Mouse (Mus musculus) midbrain, embryonic 16.5 days (tissue): ENCODE measurements around the gene Eif2ak4. TPM values are rescaled to one million over a fixed set of nuclear protein-coding genes. Genes with fewer than 3 reads are reported as not detected.

Source experiments
- ATAC-seq: fragments of 200-750 bp; cut with Nextera tagmentation; 2 replicates; pipeline ENCODE4 v1.8.0; 2017; ENCODE audit warnings: moderate TSS enrichment
- H3K27ac ChIP-seq: fragments of 300-500 bp; sonication (generic); 2 replicates; pipeline ENCODE4 v1.5.1; 2014; ENCODE audit warnings: mild to moderate bottlenecking, low read length, mixed read lengths
- H3K27me3 ChIP-seq: fragments of 300-500 bp; sonication (generic); 2 replicates; pipeline ENCODE4 v1.6.1; 2014; ENCODE audit warnings: low read depth, low read length, mixed read lengths; ENCODE audit not compliant: control insufficient read depth, insufficient read depth
- H3K36me3 ChIP-seq: fragments of 300-500 bp; sonication (generic); 2 replicates; pipeline ENCODE4 v1.6.1; 2014; ENCODE audit warnings: mild to moderate bottlenecking, low read length, moderate library complexity, mixed read lengths; ENCODE audit not compliant: control insufficient read depth, insufficient read depth
- H3K4me1 ChIP-seq: fragments of 300-500 bp; sonication (generic); 2 replicates; pipeline ENCODE4 v1.6.1; 2014; ENCODE audit warnings: mild to moderate bottlenecking, low read length, mixed read lengths; ENCODE audit not compliant: control insufficient read depth, insufficient read depth
- H3K4me2 ChIP-seq: fragments of 300-500 bp; sonication (generic); 2 replicates; pipeline ENCODE4 v1.6.1; 2014; ENCODE audit warnings: mild to moderate bottlenecking, low read length, mixed read lengths
- H3K4me3 ChIP-seq: fragments of 300-500 bp; sonication (generic); 2 replicates; pipeline ENCODE4 v1.5.1; 2014; ENCODE audit warnings: low read depth, mild to moderate bottlenecking, low read length, moderate library complexity, mixed read lengths
- H3K9ac ChIP-seq: fragments of 300-500 bp; sonication (generic); 2 replicates; pipeline ENCODE4 v1.6.1; 2014; ENCODE audit warnings: low read depth, low read length, mixed read lengths
- H3K9me3 ChIP-seq: fragments of 300-500 bp; sonication (generic); replicated peaks from 2 replicates; pipeline ENCODE4 v1.6.1; 2014; ENCODE audit warnings: mild to moderate bottlenecking, low read length, mixed read lengths; ENCODE audit not compliant: control insufficient read depth, poor library complexity, severe bottlenecking
- WGBS: fragments of 180-500 bp; shearing (Covaris S2); extraction: QIAGEN DNeasy Blood & Tissue Kit; methylation state at CpG from one replicate; pipeline ENCODE4 v1.1.7; 2014; 5-methylcytosine and 5-hydroxymethylcytosine counted together
- polyA plus RNA-seq: library from polyadenylated mRNA; unstranded; fragments of >200 nt; fragmentation: Nextera tagmentation; extraction: Ambion mirVana; gene quantifications from 2 replicates; pipeline ENCODE4 v1.2.1, GENCODE M21; 2015

Eif2ak4 gene
- polyA plus RNA-seq, 1 experiment from 2014 or later, result 9.3 TPM

- Histone ChIP-seq H3K27ac (no peak overlapping the region; the same call in 1 of the 2 replicates), H3K9me3 (no peaks in the 10 kb centered on the region), H3K4me1 (0 out of 2 replicates have a peak, but pooled peaks cover 3% of the 10 kb centered on the region), H3K27me3 (no peaks in the 10 kb centered on the region), H3K9ac (no peak overlapping the region), H3K4me3 (no peak overlapping the region), H3K36me3 (0 out of 2 replicates have a peak, but pooled peaks cover 4% of the 10 kb centered on the region), H3K4me2 (no peak overlapping the region)
- peak; percentile 85 for ATAC-seq
- 38% methylated on average over 13 of the region's 13 CpGs for WGBS
These were observed 57.6 kb downstream of the Eif2ak4 start for GRCm38 (mm10) chr2:118445696-118446674.

- no peaks in the 10 kb centered on the region for H3K9me3 ChIP-seq
- ATAC-seq, result no peak
- H3K4me2 ChIP-seq, result no peak overlapping the region
- peaks cover 10% of the 10 kb centered on the region; the same call in 1 of the 2 replicates for H3K36me3 ChIP-seq
- 71% methylated on average over 12 of the region's 12 CpGs for WGBS
- no peak overlapping the region for H3K27ac ChIP-seq
- no peak overlapping the region for H3K4me3 ChIP-seq
- H3K27me3 ChIP-seq, result no peaks in the 10 kb centered on the region
- no peak overlapping the region for H3K9ac ChIP-seq
- 0 out of 2 replicates have a peak, but pooled peaks cover 3% of the 10 kb centered on the region for H3K4me1 ChIP-seq
These were observed 59.8 kb downstream of the Eif2ak4 start for GRCm38 (mm10) chr2:118448181-118448580.

DNA sequence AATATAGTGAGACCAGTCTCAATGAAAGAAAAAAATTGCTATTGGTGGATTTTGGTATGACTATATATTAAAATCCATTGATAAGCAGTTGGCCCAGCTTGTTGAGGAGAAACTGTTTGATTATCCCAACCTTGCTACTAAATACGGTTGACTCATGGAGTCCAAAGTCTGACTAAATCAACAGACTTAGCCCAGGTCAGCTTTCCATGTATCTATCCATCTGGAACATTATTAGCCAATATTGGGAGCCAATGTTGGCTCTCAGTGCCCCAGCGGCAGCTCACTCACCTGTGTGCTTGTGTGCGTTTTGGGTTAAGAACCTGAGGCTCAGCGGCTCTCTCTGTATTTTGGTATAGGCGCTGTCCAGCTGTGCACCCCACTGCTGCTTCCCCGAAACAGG, 62.6 kb downstream of the Eif2ak4 start:
- H3K9me3 ChIP-seq, result no peaks in the 10 kb centered on the region
- 0 out of 2 replicates have a peak, but pooled peaks cover 2% of the 10 kb centered on the region for H3K4me1 ChIP-seq
- H3K9ac ChIP-seq, result no peak overlapping the region
- H3K27me3 ChIP-seq, result no peaks in the 10 kb centered on the region
- no peak for ATAC-seq
- H3K27ac ChIP-seq, result no peak overlapping the region
- H3K4me2 ChIP-seq, result no peak overlapping the region
- no peak overlapping the region for H3K4me3 ChIP-seq
- H3K36me3 ChIP-seq, result peaks cover 15% of the 10 kb centered on the region; the same call in 1 of the 2 replicates
- WGBS, result 92% methylated on average over 6 of the region's 6 CpGs

DNA sequence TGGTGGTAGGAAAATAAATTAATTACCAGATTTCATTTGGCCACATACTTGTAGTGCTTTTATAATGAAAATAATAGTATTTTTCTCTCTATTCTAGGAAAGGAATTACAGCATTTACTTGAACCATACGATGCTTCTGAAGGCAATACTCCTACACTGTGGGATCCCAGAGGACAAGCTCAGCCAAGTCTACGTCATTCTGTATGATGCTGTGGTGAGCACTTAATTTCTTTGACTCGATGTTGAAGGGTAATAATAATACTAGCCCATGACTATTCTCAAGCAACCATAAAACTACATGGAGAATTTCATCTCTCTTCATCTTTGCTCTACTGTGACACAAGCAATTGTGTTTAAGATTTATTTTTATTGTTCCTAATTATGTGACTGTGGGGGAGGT, 68.6 kb downstream of the Eif2ak4 start:
- ATAC-seq, result no peak
- Histone ChIP-seq H3K27ac (no peak overlapping the region), H3K4me3 (no peak overlapping the region), H3K9me3 (no peaks in the 10 kb centered on the region), H3K9ac (no peak overlapping the region), H3K36me3 (peaks cover 9% of the 10 kb centered on the region), H3K4me1 (peaks cover 5% of the 10 kb centered on the region; the same call in 1 of the 2 replicates), H3K27me3 (no peaks in the 10 kb centered on the region), H3K4me2 (no peak overlapping the region)
- WGBS, result 75% methylated on average over 3 of the region's 3 CpGs

DNA sequence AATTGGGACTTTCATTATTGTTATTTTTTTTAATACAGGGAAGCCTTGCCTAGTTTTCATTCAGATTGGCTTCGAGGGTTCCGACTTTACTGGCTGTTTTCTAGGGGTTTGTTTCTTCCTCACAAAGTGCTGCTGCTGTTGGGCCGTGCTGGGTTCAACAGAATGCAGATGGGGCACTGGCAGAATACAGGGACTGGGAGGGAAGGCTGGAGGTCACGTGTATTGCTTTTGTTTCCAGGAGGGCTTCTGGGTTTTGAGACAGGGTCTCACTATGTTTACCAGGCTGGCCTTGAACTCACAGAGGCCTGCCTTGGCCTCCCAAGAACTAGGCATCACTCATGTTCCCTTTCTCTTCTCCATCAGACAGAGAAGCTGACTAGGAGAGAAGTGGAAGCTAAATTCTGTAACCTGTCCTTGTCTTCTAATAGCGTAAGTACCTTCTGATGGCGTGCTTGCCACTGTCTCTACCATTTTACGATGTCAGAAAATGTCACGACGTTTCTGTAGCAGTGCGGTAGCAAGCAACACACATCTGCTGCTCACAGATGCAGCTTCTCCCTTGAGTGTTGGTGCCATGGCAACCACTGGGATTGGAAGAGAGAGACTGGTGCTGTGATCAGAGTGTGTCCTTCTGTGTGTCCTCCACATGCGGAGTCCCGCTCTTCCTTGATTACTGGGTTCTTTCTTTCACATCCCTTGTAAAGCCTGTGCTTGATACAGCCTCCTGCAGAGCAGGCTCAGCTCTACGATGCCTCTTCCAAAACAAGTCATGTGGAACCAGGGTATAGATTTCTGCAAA, 69.2 kb downstream of the Eif2ak4 start:
- peak overlapping the region; percentile 51 for H3K27ac ChIP-seq
- peaks cover 13% of the 10 kb centered on the region for H3K36me3 ChIP-seq
- no peak overlapping the region for H3K4me3 ChIP-seq
- H3K4me2 ChIP-seq, result 0 out of 2 replicates have a peak overlapping the region, but pooled peaks have one; percentile 12
- peak; percentile 92 for ATAC-seq
- H3K9ac ChIP-seq, result 0 out of 2 replicates have a peak overlapping the region, but pooled peaks have one; percentile 10
- 51% methylated on average over 13 of the region's 13 CpGs for WGBS
- no peaks in the 10 kb centered on the region for H3K27me3 ChIP-seq
- H3K4me1 ChIP-seq, result peaks cover 5% of the 10 kb centered on the region; the same call in 1 of the 2 replicates
- no peaks in the 10 kb centered on the region for H3K9me3 ChIP-seq

DNA sequence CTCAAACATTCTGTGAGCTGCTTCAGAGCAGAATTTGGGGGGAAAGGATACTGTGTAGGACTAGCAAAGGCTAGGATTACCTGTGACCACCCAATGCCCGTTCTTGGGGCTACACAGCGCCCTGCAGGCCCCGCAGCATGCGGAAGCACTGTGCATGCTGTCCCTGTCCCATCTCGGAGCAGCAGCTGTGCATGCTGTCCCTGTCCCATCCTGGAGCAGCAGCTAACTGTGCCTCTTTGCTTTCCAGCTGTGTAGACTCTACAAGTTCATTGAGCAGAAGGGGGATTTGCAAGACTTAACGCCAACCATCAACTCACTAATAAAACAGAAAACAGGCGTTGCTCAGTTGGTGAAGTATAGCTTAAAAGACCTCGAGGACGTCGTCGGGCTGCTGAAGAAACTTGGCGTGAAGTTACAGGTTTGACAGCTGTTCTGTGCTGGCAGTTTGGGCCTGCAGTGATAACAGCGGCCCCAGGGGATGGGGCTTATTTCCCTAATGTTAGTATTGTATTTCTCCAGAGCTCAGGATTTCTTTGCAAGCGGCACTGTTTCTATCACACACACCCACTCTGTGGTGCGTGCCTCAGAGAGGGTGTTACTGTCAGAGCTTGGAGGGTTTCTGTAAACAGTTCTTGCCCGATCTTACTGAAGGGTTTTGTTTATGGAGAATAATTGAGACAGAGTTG, 73.2 kb downstream of the Eif2ak4 start:
- 73% methylated on average over 16 of the region's 16 CpGs for WGBS
- ATAC-seq, result no peak
- no peaks in the 10 kb centered on the region for H3K9me3 ChIP-seq
- H3K4me1 ChIP-seq, result peaks cover 5% of the 10 kb centered on the region; the same call in 1 of the 2 replicates
- H3K9ac ChIP-seq, result no peak overlapping the region
- H3K4me2 ChIP-seq, result no peak overlapping the region
- H3K27me3 ChIP-seq, result no peaks in the 10 kb centered on the region
- peaks cover 17% of the 10 kb centered on the region for H3K36me3 ChIP-seq
- H3K27ac ChIP-seq, result no peak overlapping the region
- no peak overlapping the region for H3K4me3 ChIP-seq

DNA sequence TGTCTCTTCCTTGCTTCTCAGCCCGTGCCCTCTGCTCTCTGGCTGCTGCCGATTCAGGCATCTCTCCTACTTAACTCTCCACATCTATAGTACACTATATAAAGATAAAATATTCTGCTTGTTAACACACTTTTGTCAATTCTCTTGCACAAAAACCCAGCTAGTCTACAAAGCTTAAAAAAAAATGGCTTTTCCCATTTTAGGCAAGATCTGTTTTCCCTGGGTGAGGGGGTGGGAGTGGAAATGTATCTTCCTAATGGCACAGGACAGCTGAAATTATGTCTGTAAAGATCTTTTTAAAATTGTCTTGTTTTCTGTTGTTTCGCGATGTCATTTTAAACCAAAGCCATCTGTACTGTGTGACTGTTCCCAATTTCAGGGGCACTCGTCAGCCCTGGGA, 75.1 kb downstream of the Eif2ak4 start:
- H3K27ac ChIP-seq, result no peak overlapping the region
- peaks cover 22% of the 10 kb centered on the region for H3K36me3 ChIP-seq
- no peaks in the 10 kb centered on the region for H3K4me1 ChIP-seq
- no peak overlapping the region for H3K4me3 ChIP-seq
- no peaks in the 10 kb centered on the region for H3K27me3 ChIP-seq
- ATAC-seq, result no peak
- H3K4me2 ChIP-seq, result no peak overlapping the region
- H3K9me3 ChIP-seq, result no peaks in the 10 kb centered on the region
- H3K9ac ChIP-seq, result no peak overlapping the region
- WGBS, result 86% methylated on average over 5 of the region's 5 CpGs

- H3K4me1 ChIP-seq, result no peaks in the 10 kb centered on the region
- H3K4me2 ChIP-seq, result no peak overlapping the region
- 77% methylated on average over 3 of the region's 3 CpGs for WGBS
- ATAC-seq, result no peak
- H3K4me3 ChIP-seq, result no peak overlapping the region
- H3K27ac ChIP-seq, result no peak overlapping the region
- H3K9me3 ChIP-seq, result no peaks in the 10 kb centered on the region
- peaks cover 23% of the 10 kb centered on the region for H3K36me3 ChIP-seq
- H3K9ac ChIP-seq, result no peak overlapping the region
- no peaks in the 10 kb centered on the region for H3K27me3 ChIP-seq
These were observed 76.0 kb downstream of the Eif2ak4 start for GRCm38 (mm10) chr2:118464450-118464849.
